Mouse (Mus musculus): Measurements from ENCODE around the gene Zfp592. TPM values are rescaled to one million over a fixed set of nuclear protein-coding genes. Genes with fewer than 3 reads are reported as not detected.

Zfp592 gene
- polyA plus RNA-seq, 1 experiment from 2014 or later: 11.8 TPM

DNA sequence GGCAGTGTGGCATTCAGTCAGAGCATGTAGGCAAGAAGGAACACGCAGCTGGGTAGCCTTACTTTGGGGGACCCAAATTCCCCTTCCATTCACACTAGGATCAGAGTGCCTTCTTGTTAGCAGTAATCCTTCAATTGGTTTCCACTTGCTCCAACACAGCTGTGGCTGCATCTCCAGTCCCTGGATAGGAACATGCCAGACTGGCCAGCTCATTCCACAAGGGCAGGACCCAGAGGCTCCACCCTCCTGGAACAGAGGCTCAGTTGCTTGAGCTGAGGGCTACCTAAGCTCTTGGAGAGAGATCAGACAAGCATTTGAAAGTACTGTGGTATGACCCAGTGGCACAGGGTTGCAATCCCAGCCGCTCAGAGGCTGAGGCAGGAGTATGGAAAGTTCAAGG is 55.0 kb downstream of the Zfp592 start:
- Histone ChIP-seq H3K4me3 (no peak overlapping the region), H3K9me3 (no peaks in the 10 kb centered on the region), H3K36me3 (peaks cover 11% of the 10 kb centered on the region), H3K4me1 (replicated peaks) (no peaks in the 10 kb centered on the region), H3K27me3 (ENCODE audit: insufficient read depth, poor library complexity, severe bottlenecking) (no peaks in the 10 kb centered on the region), H3K27ac (no peak overlapping the region)
- 88% methylated on average over 2 of the region's 2 CpGs for WGBS
- DNase-seq (ENCODE audit: low spot score): no peak

DNA sequence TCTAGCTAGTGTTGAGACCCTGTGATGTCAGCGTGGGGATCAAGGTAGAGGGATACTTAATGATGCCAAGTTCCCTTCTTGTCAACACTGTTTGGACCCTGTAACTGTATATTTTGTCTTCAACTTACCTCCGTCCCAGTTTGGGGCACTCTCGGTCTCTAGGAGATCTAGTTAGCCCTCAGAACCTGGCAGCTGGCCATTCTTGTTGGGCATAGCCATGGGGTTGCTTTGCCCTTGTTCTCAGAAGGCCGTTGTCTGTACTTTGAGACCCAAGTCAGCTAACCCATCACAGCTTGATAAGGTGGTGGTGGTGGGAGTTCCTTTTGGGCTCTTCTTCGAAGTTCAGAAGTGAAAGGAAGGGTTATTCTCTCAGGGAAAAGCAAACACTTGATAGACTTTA is 56.5 kb downstream of the Zfp592 start:
- Histone ChIP-seq H3K36me3 (no peaks in the 10 kb centered on the region), H3K4me3 (no peak overlapping the region), H3K27me3 (ENCODE audit: insufficient read depth, poor library complexity, severe bottlenecking) (no peaks in the 10 kb centered on the region), H3K27ac (no peak overlapping the region), H3K9me3 (no peaks in the 10 kb centered on the region), H3K4me1 (replicated peaks) (no peaks in the 10 kb centered on the region)
- DNase-seq (ENCODE audit: low spot score): no peak
- WGBS: 80% methylated on average over 5 of the region's 5 CpGs

DNA sequence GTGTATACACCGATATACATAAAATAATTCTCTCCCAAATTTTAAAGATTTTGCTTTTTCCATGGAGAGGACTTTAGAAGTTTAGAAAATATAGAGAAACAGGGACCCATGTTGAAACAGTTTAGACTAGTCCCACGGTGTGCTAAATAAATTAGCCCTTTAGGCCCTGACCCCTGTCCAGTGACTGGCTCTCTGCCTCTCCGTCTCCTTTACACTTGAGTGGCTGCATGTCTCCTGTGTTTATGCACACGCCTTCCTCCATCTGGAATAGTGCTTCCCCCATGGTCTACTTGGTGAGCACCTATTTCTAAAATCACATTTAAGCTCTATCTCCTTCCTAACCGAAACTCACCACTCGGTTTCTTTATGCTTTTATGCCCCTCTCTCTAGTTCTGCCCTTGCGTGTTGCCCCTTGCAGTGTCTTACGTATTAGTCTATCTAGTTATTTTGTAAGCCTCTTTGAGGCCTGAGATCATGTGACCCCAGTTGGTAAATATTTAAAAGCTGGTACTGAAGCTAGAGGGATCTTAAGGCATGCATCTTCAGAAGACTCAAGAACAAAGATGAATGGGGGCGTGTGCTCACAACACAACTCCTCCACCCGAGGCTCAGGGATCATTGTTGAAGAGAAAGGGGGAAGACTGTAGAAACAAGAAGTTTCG is 62.4 kb downstream of the Zfp592 start:
- no peak for DNase-seq (ENCODE audit: low spot score)
- 0 out of 2 replicates have a peak, but pooled peaks cover 2% of the 10 kb centered on the region for H3K9me3 ChIP-seq
- no peak overlapping the region for H3K27ac ChIP-seq
- H3K27me3 ChIP-seq (ENCODE audit: insufficient read depth, poor library complexity, severe bottlenecking): 0 out of 2 replicates have a peak, but pooled peaks cover 3% of the 10 kb centered on the region
- WGBS: 84% methylated on average over 11 of the region's 11 CpGs
- H3K4me1 ChIP-seq (replicated peaks): peaks cover 26% of the 10 kb centered on the region
- H3K4me3 ChIP-seq: no peak overlapping the region
- H3K36me3 ChIP-seq: no peaks in the 10 kb centered on the region

GRCm38 (mm10) chr7:81057471-81057870 is 64.0 kb downstream of the Zfp592 start, which contains the start of gene Alpk3:
Gene Alpk3 (plus strand): TSS chr7:81057600.
- DNase-seq (ENCODE audit: low spot score): no peak
- H3K9me3 ChIP-seq: 0 out of 2 replicates have a peak, but pooled peaks cover 6% of the 10 kb centered on the region
- H3K27me3 ChIP-seq (ENCODE audit: insufficient read depth, poor library complexity, severe bottlenecking): 0 out of 2 replicates have a peak, but pooled peaks cover 3% of the 10 kb centered on the region
- 40% methylated on average over 27 of the region's 27 CpGs for WGBS
- no peak within 1 kb of the TSS for H3K4me3 ChIP-seq
- H3K36me3 ChIP-seq: no peaks in the 10 kb centered on the region
- H3K4me1 ChIP-seq (replicated peaks): peaks cover 26% of the 10 kb centered on the region
- peak within 1 kb of the TSS; percentile 68 for H3K27ac ChIP-seq

DNA sequence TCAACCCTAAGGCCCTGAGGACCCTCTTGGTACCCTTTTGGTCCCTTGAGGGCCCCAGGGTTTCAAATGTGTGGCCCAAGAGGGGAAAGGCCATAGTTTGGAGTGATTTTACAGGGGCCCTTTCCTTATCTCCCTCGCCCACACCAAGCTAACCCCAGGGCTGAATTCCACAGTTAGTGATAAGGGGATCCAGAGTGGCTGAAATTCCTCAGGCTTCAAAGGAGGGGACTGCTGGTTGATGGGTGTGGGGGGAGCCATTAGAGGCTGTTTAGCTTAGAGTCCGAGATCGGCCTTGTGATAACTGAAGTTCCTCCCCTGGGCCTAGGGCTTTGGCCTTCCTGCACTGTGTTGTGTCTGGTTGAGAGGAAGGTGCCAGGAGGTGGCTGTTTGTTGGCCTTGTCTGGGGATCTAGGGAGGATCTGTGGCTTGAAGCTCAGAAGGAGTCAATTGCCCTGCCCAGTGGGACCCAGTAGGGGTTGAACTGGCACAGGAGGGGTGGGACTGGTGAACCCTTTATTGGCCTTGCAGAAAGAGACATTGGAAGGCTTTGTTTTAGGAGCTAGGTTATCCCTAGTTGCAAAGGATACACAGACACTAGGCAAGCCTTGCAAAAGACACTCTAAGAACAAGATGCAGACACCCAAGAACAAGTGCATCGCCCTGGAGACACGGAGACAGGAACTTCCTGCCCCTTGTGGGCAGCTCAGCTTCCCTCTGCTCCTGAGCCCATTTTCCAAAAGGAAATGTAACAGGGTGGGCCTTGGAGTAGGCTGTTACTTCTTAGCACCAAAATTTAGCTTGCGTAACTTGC is 64.6 kb downstream of the Zfp592 start:
- H3K4me1 ChIP-seq (replicated peaks): peaks cover 26% of the 10 kb centered on the region
- no peaks in the 10 kb centered on the region for H3K36me3 ChIP-seq
- 0 out of 2 replicates have a peak, but pooled peaks cover 6% of the 10 kb centered on the region for H3K9me3 ChIP-seq
- 76% methylated on average over 6 of the region's 6 CpGs for WGBS
- H3K27me3 ChIP-seq (ENCODE audit: insufficient read depth, poor library complexity, severe bottlenecking): 0 out of 2 replicates have a peak, but pooled peaks cover 3% of the 10 kb centered on the region
- DNase-seq (ENCODE audit: low spot score): no peak
- no peak overlapping the region for H3K4me3 ChIP-seq
- H3K27ac ChIP-seq: peak overlapping the region; percentile 68

GRCm38 (mm10) chr7:81058712-81059154 is 65.3 kb downstream of the Zfp592 start:
- H3K27me3 ChIP-seq (ENCODE audit: insufficient read depth, poor library complexity, severe bottlenecking): 0 out of 2 replicates have a peak, but pooled peaks cover 3% of the 10 kb centered on the region
- H3K4me3 ChIP-seq: no peak overlapping the region
- H3K27ac ChIP-seq: 0 out of 2 replicates have a peak overlapping the region, but pooled peaks have one; percentile 23
- WGBS: 70% methylated on average over 9 of the region's 9 CpGs
- H3K36me3 ChIP-seq: no peaks in the 10 kb centered on the region
- 0 out of 2 replicates have a peak, but pooled peaks cover 6% of the 10 kb centered on the region for H3K9me3 ChIP-seq
- no peak for DNase-seq (ENCODE audit: low spot score)
- H3K4me1 ChIP-seq (replicated peaks): peaks cover 32% of the 10 kb centered on the region

DNA sequence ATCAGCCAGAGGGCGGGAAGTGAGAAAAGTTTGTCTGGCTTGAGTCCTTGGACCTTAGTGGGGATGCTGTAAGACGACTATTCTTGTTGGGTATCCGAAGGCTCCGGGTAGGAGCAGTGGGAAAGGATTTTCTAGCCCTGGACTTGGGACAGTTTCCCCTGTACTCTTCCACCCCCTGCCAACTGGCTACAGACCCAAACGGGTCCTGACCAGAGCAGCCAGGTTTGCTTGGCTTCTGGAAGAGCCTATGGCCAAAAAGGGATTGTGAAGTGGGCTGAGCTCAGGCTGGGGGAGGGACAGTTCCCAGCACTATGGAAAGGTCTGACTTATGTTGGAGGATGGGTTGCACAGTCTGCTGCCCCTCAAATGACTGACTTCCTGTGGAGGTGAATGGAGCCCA is 65.9 kb downstream of the Zfp592 start:
- Histone ChIP-seq H3K27ac (0 out of 2 replicates have a peak overlapping the region, but pooled peaks have one; percentile 13), H3K4me3 (no peak overlapping the region), H3K9me3 (0 out of 2 replicates have a peak, but pooled peaks cover 6% of the 10 kb centered on the region), H3K36me3 (no peaks in the 10 kb centered on the region), H3K27me3 (ENCODE audit: insufficient read depth, poor library complexity, severe bottlenecking) (0 out of 2 replicates have a peak, but pooled peaks cover 3% of the 10 kb centered on the region), H3K4me1 (replicated peaks) (peaks cover 34% of the 10 kb centered on the region)
- DNase-seq (ENCODE audit: low spot score): no peak
- 81% methylated on average over 5 of the region's 5 CpGs for WGBS

DNA sequence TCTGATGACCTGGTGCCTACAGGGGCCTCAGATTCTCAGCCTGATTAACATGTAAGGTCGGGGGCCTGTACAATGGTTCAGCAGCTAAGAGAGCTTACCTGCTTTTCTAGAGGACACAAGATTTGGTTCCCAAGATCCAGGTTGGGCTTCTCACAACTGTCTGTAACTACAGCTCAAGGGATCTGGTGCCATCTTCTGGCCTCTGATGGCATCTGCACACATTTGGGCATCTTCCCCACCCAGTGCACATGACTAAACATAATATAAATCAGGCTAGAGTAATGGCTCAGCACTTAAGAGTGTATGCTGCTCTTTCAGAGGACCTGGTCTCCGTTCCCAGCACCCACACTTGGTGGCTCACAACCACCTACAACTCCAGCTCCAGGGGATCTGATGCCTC is 67.4 kb downstream of the Zfp592 start:
- Histone ChIP-seq H3K4me1 (replicated peaks) (peaks cover 34% of the 10 kb centered on the region), H3K27me3 (ENCODE audit: insufficient read depth, poor library complexity, severe bottlenecking) (0 out of 2 replicates have a peak, but pooled peaks cover 3% of the 10 kb centered on the region), H3K27ac (no peak overlapping the region), H3K4me3 (no peak overlapping the region), H3K36me3 (no peaks in the 10 kb centered on the region), H3K9me3 (0 out of 2 replicates have a peak, but pooled peaks cover 6% of the 10 kb centered on the region)
- WGBS: 79% methylated on average over 2 of the region's 2 CpGs
- no peak for DNase-seq (ENCODE audit: low spot score)

- DNase-seq (ENCODE audit: low spot score): no peak
- Histone ChIP-seq H3K4me1 (replicated peaks) (peaks cover 38% of the 10 kb centered on the region), H3K36me3 (no peaks in the 10 kb centered on the region), H3K4me3 (no peak overlapping the region), H3K27ac (no peak overlapping the region), H3K27me3 (ENCODE audit: insufficient read depth, poor library complexity, severe bottlenecking) (0 out of 2 replicates have a peak, but pooled peaks cover 3% of the 10 kb centered on the region), H3K9me3 (0 out of 2 replicates have a peak, but pooled peaks cover 6% of the 10 kb centered on the region)
- WGBS: 84% methylated on average over 11 of the region's 11 CpGs
Measured at GRCm38 (mm10) chr7:81061936-81062335, 68.5 kb downstream of the Zfp592 start.

- H3K36me3 ChIP-seq: no peaks in the 10 kb centered on the region
- no peak for DNase-seq (ENCODE audit: low spot score)
- 0 out of 2 replicates have a peak, but pooled peaks cover 6% of the 10 kb centered on the region for H3K9me3 ChIP-seq
- H3K4me1 ChIP-seq (replicated peaks): peaks cover 24% of the 10 kb centered on the region; the same call in 1 of the 2 replicates
- no peak overlapping the region for H3K27ac ChIP-seq
- WGBS: 67% methylated on average over 9 of the region's 9 CpGs
- H3K4me3 ChIP-seq: no peak overlapping the region
- H3K27me3 ChIP-seq (ENCODE audit: insufficient read depth, poor library complexity, severe bottlenecking): no peaks in the 10 kb centered on the region
Measured at GRCm38 (mm10) chr7:81063332-81063731, 69.9 kb downstream of the Zfp592 start.

DNA sequence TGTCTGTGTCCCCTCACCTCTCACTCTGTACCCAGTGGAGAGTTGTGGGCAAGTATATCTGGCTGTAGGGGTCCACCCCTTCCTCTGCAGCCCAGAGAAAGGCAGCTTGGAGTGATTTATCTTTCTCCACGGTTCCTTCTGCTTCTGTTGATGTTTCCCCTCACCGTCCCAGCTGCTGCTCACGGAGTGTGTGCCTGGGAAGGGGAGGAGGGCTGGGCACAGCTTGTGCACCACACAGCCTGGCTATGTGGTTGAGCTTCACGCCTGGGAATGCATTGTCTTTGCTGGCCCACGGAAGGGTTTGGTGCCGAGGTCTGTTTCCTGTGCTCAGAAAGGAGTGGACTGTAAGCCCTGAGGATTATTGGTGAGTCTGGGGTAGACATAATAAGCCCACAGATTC is 73.2 kb downstream of the Zfp592 start:
- WGBS: 50% methylated on average over 6 of the region's 6 CpGs
- Histone ChIP-seq H3K36me3 (no peaks in the 10 kb centered on the region), H3K27ac (peak overlapping the region; percentile 53; the same call in 1 of the 2 replicates), H3K9me3 (no peaks in the 10 kb centered on the region), H3K27me3 (ENCODE audit: insufficient read depth, poor library complexity, severe bottlenecking) (no peaks in the 10 kb centered on the region), H3K4me3 (no peak overlapping the region), H3K4me1 (replicated peaks) (peaks cover 12% of the 10 kb centered on the region; the same call in 1 of the 2 replicates)
- DNase-seq (ENCODE audit: low spot score): no peak

DNA sequence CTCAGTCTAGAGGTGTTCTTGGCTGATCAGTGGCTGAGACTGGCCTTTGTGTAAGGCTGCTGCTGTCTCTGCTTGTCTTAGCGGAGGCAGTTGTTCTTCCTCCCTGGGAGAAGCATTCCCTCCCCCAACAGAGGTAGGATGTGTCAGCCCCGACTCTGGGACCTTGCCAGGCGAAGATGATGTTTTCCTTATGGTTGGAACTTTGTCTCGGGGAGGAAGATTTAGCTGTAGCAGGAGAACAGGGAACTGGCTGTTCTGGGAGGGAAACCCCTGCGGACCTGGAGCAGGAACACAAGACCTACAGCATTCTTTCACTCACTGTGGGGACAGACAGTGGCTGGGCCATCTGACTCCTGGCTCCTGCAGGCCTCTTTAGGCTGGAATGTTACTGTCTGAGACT is 79.0 kb downstream of the Zfp592 start:
- Histone ChIP-seq H3K4me1 (replicated peaks) (peaks cover 32% of the 10 kb centered on the region), H3K27me3 (ENCODE audit: insufficient read depth, poor library complexity, severe bottlenecking) (no peaks in the 10 kb centered on the region), H3K4me3 (no peak overlapping the region), H3K36me3 (no peaks in the 10 kb centered on the region), H3K27ac (no peak overlapping the region), H3K9me3 (no peaks in the 10 kb centered on the region)
- 46% methylated on average over 5 of the region's 5 CpGs for WGBS
- no peak for DNase-seq (ENCODE audit: low spot score)

All from hindbrain, embryonic 10.5 days (tissue).